18 mouse cellular contexts compared by ENCODE assay signal in the genomic region with DNA sequence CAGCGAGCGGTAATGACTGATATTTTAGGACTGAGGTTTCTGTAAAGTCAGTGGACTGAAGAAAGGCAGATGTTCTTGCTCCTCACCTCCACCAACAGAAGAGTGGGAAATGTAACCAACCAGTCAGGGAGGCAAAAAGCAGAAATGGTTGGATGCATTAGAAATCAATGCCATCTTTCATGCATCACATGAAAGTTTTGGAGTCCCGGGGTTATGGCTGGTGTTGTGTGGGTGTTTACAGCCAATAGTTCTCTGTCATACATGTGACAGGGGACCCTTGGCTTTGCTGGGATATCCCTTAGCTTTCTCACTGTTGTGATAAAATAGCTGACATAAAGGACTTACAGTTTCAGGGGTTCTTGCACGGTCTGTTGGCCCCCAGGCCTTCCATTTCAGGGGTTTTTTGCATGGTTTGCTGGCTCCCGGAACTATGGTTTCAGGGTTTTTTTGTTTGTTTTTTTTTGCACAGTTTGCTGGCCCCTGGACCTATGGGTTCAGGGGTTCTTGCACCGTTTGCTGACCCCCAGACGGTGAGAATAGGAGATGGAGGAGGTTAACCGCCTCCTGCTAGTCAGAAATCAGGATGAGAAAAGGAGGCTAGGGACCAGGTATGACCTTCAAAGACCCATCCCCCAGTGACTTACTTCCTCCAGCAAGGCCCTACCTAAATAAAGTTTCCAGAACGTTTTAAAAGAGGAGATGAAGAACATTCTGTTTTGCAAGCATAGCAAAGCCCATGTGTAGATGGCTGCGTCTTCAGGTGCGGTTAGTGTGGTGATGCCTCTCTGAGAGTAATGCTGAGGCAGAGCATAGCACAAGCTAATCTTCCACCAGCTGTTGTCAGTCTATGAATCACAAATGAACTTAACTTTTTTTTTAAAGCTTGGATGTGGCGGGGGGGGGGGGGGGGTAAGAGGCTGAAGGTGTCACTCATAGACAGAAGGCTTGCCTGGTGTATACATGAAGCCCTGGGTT. TPM values are rescaled to one million over a fixed set of nuclear protein-coding genes. Genes with fewer than 3 reads are reported as not detected.
DNase-seq lines count a peak whose midpoint lies in the region; ATAC-seq and TF ChIP-seq lines count a peak whose summit lies in the region.
"Had no signal": no experiment of that assay in that cellular context is flagged by ENCODE, and none has a peak within 500 bp of the region (broad histone marks: within the 10 kb centered on the region; RNA-seq: fewer than 3 reads in every experiment).

No protein-coding gene starts in this region.

- ATAC-seq in liver, embryonic 12.5 days, result no peak
- ATAC-seq in liver, embryonic 11.5 days (replicated peaks; ENCODE audit: low FRiP score), result no peak
- ATAC-seq in liver, postnatal 0 days, result no peak
- no peak for ATAC-seq in heart, embryonic 11.5 days (replicated peaks; ENCODE audit: insufficient number of reproducible peaks, low FRiP score, low TSS enrichment)
- ATAC-seq: forebrain, embryonic 13.5 days; lung, postnatal 0 days; midbrain, embryonic 15.5 days had no signal

- H3K4me1 ChIP-seq in liver, embryonic 12.5 days, result peaks cover 67% of the 10 kb centered on the region
- H3K4me1 ChIP-seq in liver, embryonic 11.5 days (replicated peaks; ENCODE audit: control insufficient read depth, insufficient read depth, low read length), result peaks cover 42% of the 10 kb centered on the region
- peaks cover 92% of the 10 kb centered on the region for H3K4me1 ChIP-seq in E14TG2a.4 (replicated peaks; ENCODE audit: low read depth, low read length)
- peaks cover 29% of the 10 kb centered on the region for H3K4me1 ChIP-seq in liver, postnatal 0 days (ENCODE audit: insufficient read depth)
- peaks cover 10% of the 10 kb centered on the region for H3K4me1 ChIP-seq in heart, embryonic 11.5 days (ENCODE audit: control insufficient read depth, insufficient read depth, low read length)
- H3K4me1 ChIP-seq: forebrain, embryonic 13.5 days; midbrain, embryonic 15.5 days had no signal

- H3K27me3 ChIP-seq in liver, embryonic 12.5 days (replicated peaks), result no peaks in the 10 kb centered on the region
- H3K27me3 ChIP-seq in liver, embryonic 11.5 days (replicated peaks; ENCODE audit: control insufficient read depth, insufficient read depth, low read length), result no peaks in the 10 kb centered on the region
- no peaks in the 10 kb centered on the region for H3K27me3 ChIP-seq in E14TG2a.4 (ENCODE audit: insufficient read depth, low read length)
- no peaks in the 10 kb centered on the region for H3K27me3 ChIP-seq in liver, postnatal 0 days (ENCODE audit: insufficient read depth, low read length)
- H3K27me3 ChIP-seq in heart, embryonic 11.5 days (ENCODE audit: control insufficient read depth, insufficient read depth, low read length), result no peaks in the 10 kb centered on the region
- H3K27me3 ChIP-seq: forebrain, embryonic 13.5 days; megakaryocyte, embryonic 14.5 days; midbrain, embryonic 15.5 days; stomach, embryonic 15.5 days had no signal

- no peak for DNase-seq in liver, embryonic 11.5 days (ENCODE audit: low spot score)
- DNase-seq in A20 (ENCODE audit: low read depth, low spot score), result peak; percentile 91
- no peak for DNase-seq in liver, postnatal 0 days
- DNase-seq in right cerebral cortex, postnatal 25 days, result no peak
- DNase-seq in yolk sac, embryonic 10.5 days (ENCODE audit: low spot score), result no peak
- DNase-seq: adrenal gland, adult 8-10 months; cerebellum, adult 18-20 months; cerebellum, postnatal 36 days; heart, postnatal 4 days; right cerebral cortex, adult 18-20 months had no signal

- TF ChIP-seq CTCF in E14TG2a.4 (conservative IDR thresholded peaks at IDR 0.05; ENCODE audit: low read length), result no peak
- TF ChIP-seq CTCF in liver, postnatal 0 days (IDR thresholded peaks at IDR 0.05; ENCODE audit: low read depth), result no peak

- H3K4me3 ChIP-seq in liver, embryonic 12.5 days, result no peak overlapping the region
- no peak overlapping the region for H3K4me3 ChIP-seq in liver, embryonic 11.5 days (ENCODE audit: low read depth, low read length)
- H3K4me3 ChIP-seq in E14TG2a.4 (replicated peaks; ENCODE audit: low read length), result peak overlapping the region; percentile 27; the same call in 1 of the 2 replicates
- H3K4me3 ChIP-seq in liver, postnatal 0 days (ENCODE audit: low read depth, low read length), result no peak overlapping the region
- no peak overlapping the region for H3K4me3 ChIP-seq in heart, embryonic 11.5 days (ENCODE audit: low read depth, low read length)
- H3K4me3 ChIP-seq: forebrain, embryonic 13.5 days; megakaryocyte, embryonic 14.5 days; midbrain, embryonic 15.5 days; stomach, embryonic 15.5 days had no signal

- 76% methylated on average over 12 of the region's 12 CpGs for WGBS in liver, embryonic 12.5 days (ENCODE audit: insufficient replicate concordance)
- 79% methylated on average over 12 of the region's 12 CpGs for WGBS in liver, embryonic 11.5 days
- WGBS in liver, postnatal 0 days (ENCODE audit: insufficient replicate concordance), result 69% methylated on average over 12 of the region's 12 CpGs
- 80% methylated on average over 12 of the region's 12 CpGs for WGBS in heart, embryonic 11.5 days (ENCODE audit: insufficient replicate concordance)

- no peak overlapping the region for H3K4me2 ChIP-seq in liver, embryonic 12.5 days
- H3K4me2 ChIP-seq in liver, embryonic 11.5 days, result no peak overlapping the region
- H3K4me2 ChIP-seq in liver, postnatal 0 days (ENCODE audit: low read depth, low read length), result no peak overlapping the region
- no peak overlapping the region for H3K4me2 ChIP-seq in heart, embryonic 11.5 days
- H3K4me2 ChIP-seq: forebrain, embryonic 13.5 days; midbrain, embryonic 15.5 days; stomach, embryonic 15.5 days had no signal

- no peak for TF ChIP-seq EP300 in liver, postnatal 0 days (IDR thresholded peaks at IDR 0.05; ENCODE audit: low read depth)

- no peak overlapping the region for H3K9ac ChIP-seq in liver, embryonic 12.5 days
- no peak overlapping the region for H3K9ac ChIP-seq in liver, embryonic 11.5 days (ENCODE audit: low read depth, low read length)
- H3K9ac ChIP-seq in liver, postnatal 0 days (replicated peaks), result no peak overlapping the region
- no peak overlapping the region for H3K9ac ChIP-seq in heart, embryonic 11.5 days (ENCODE audit: low read depth, low read length)
- H3K9ac ChIP-seq: forebrain, embryonic 13.5 days; midbrain, embryonic 15.5 days; stomach, embryonic 15.5 days had no signal

- 0 out of 2 replicates have a peak, but pooled peaks cover 1% of the 10 kb centered on the region for H3K9me3 ChIP-seq in liver, embryonic 12.5 days (replicated peaks)
- H3K9me3 ChIP-seq in liver, embryonic 11.5 days (ENCODE audit: control insufficient read depth, low read length), result no peaks in the 10 kb centered on the region
- H3K9me3 ChIP-seq in E14TG2a.4 (ENCODE audit: low read length), result no peaks in the 10 kb centered on the region
- H3K9me3 ChIP-seq in liver, postnatal 0 days (ENCODE audit: low read length), result no peaks in the 10 kb centered on the region
- no peaks in the 10 kb centered on the region for H3K9me3 ChIP-seq in heart, embryonic 11.5 days (replicated peaks; ENCODE audit: control insufficient read depth, low read length)
- H3K9me3 ChIP-seq: forebrain, embryonic 13.5 days; megakaryocyte, embryonic 14.5 days; midbrain, embryonic 15.5 days; stomach, embryonic 15.5 days had no signal

- no peaks in the 10 kb centered on the region for H3K36me3 ChIP-seq in liver, embryonic 12.5 days
- H3K36me3 ChIP-seq in liver, embryonic 11.5 days (ENCODE audit: control insufficient read depth, insufficient read depth, low read length), result no peaks in the 10 kb centered on the region
- peaks cover 10% of the 10 kb centered on the region for H3K36me3 ChIP-seq in E14TG2a.4 (ENCODE audit: insufficient read depth, low read length)
- H3K36me3 ChIP-seq in liver, postnatal 0 days (replicated peaks; ENCODE audit: insufficient read depth, low read length), result no peaks in the 10 kb centered on the region
- H3K36me3 ChIP-seq in heart, embryonic 11.5 days (ENCODE audit: control insufficient read depth, insufficient read depth, low read length), result no peaks in the 10 kb centered on the region
- H3K36me3 ChIP-seq: midbrain, embryonic 15.5 days; stomach, embryonic 15.5 days had no signal

- H3K27ac ChIP-seq in liver, embryonic 12.5 days, result 0 out of 2 replicates have a peak overlapping the region, but pooled peaks have one; percentile 7
- no peak overlapping the region for H3K27ac ChIP-seq in liver, embryonic 11.5 days (ENCODE audit: low read depth, low read length)
- peak overlapping the region; percentile 30 for H3K27ac ChIP-seq in liver, postnatal 0 days (ENCODE audit: low read depth)
- no peak overlapping the region for H3K27ac ChIP-seq in heart, embryonic 11.5 days (ENCODE audit: low read depth, low read length)
- H3K27ac ChIP-seq: forebrain, embryonic 13.5 days; midbrain, embryonic 15.5 days; stomach, embryonic 15.5 days had no signal

RNA-seq across cellular contexts. Expression of gene Pitpnc1, which starts 27.1 kb away (rescaled TPM):
- 9.7 and 9.9 TPM in 2 replicates for polyA plus RNA-seq in liver, embryonic 12.5 days (2016; fragmentation: Nextera tagmentation; extraction: Ambion mirVana)
- 19.2 and 19.4 TPM in 2 replicates for polyA plus RNA-seq in liver, embryonic 11.5 days (2014; fragmentation: Nextera tagmentation; extraction: Ambion mirVana)
- polyA plus RNA-seq in liver, postnatal 0 days (2015; fragmentation: Nextera tagmentation; extraction: Ambion mirVana), result 6.8 and 9.1 TPM in 2 replicates
- polyA plus RNA-seq in heart, embryonic 11.5 days (2014; fragmentation: Nextera tagmentation; extraction: Ambion mirVana), result 9.7 and 10.9 TPM in 2 replicates

RNA-seq across cellular contexts. Expression of gene Psmd12, which starts 35.9 kb away (rescaled TPM):
- 159 and 164 TPM in 2 replicates for polyA plus RNA-seq in liver, embryonic 12.5 days (2016; fragmentation: Nextera tagmentation; extraction: Ambion mirVana)
- polyA plus RNA-seq in liver, embryonic 11.5 days (2014; fragmentation: Nextera tagmentation; extraction: Ambion mirVana), result 222 and 237 TPM in 2 replicates
- polyA plus RNA-seq in liver, postnatal 0 days (2015; fragmentation: Nextera tagmentation; extraction: Ambion mirVana), result 78.8 and 79.6 TPM in 2 replicates
- 178 and 179 TPM in 2 replicates for polyA plus RNA-seq in heart, embryonic 11.5 days (2014; fragmentation: Nextera tagmentation; extraction: Ambion mirVana)

Comparison
In these comparisons a context has a peak if more than half of its experiments do, and no peak if none do; other contexts are left out.
1. H3K27ac ChIP-seq: peak in liver, embryonic 12.5 days (single experiment) and liver, postnatal 0 days (single experiment); none in liver, embryonic 11.5 days (single experiment) and heart, embryonic 11.5 days (single experiment).